Mouse (Mus musculus): ENCODE measurements around the gene Zranb1. TPM values are rescaled to one million over a fixed set of nuclear protein-coding genes. Genes with fewer than 3 reads are reported as not detected.

Zranb1 gene
- polyA plus RNA-seq, 1 experiment, result not detected

- TF ChIP-seq CTCF (IDR thresholded peaks at IDR 0.05; ENCODE audit: insufficient read depth, low read depth, low read length), result no peak
- TF ChIP-seq POLR2A (IDR thresholded peaks at IDR 0.05; ENCODE audit: insufficient read depth, low read depth, low read length), result no peak
- H3K27ac ChIP-seq (ENCODE audit: insufficient read depth, low read depth, low read length), result no peak overlapping the region
- H3K4me1 ChIP-seq (ENCODE audit: control insufficient read depth, insufficient read depth, low read length), result no peaks in the 10 kb centered on the region
- H3K4me3 ChIP-seq (ENCODE audit: insufficient read depth, low read depth, low read length), result no peak overlapping the region
- 86% methylated on average over 2 of the region's 2 CpGs for WGBS
Observed at GRCm38 (mm10) chr7:132939118-132939517, 8.2 kb downstream of the Zranb1 start.

- Histone ChIP-seq H3K4me3 (ENCODE audit: insufficient read depth, low read depth, low read length) (no peak overlapping the region), H3K4me1 (ENCODE audit: control insufficient read depth, insufficient read depth, low read length) (no peaks in the 10 kb centered on the region), H3K27ac (ENCODE audit: insufficient read depth, low read depth, low read length) (no peak overlapping the region)
- 49% methylated on average over 2 of the region's 2 CpGs for WGBS
- TF ChIP-seq POLR2A (IDR thresholded peaks at IDR 0.05; ENCODE audit: insufficient read depth, low read depth, low read length) (no peak), CTCF (IDR thresholded peaks at IDR 0.05; ENCODE audit: insufficient read depth, low read depth, low read length) (no peak)
Observed at GRCm38 (mm10) chr7:132940569-132940968, 9.6 kb downstream of the Zranb1 start.

GRCm38 (mm10) chr7:132949968-132950367 lies 19.0 kb downstream of the Zranb1 start:
- Histone ChIP-seq H3K4me1 (ENCODE audit: control insufficient read depth, insufficient read depth, low read length) (peaks cover 3% of the 10 kb centered on the region), H3K4me3 (ENCODE audit: insufficient read depth, low read depth, low read length) (no peak overlapping the region), H3K27ac (ENCODE audit: insufficient read depth, low read depth, low read length) (no peak overlapping the region)
- no peak for TF ChIP-seq CTCF (IDR thresholded peaks at IDR 0.05; ENCODE audit: insufficient read depth, low read depth, low read length)
- TF ChIP-seq POLR2A (IDR thresholded peaks at IDR 0.05; ENCODE audit: insufficient read depth, low read depth, low read length), result no peak
- WGBS, result 72% methylated on average over 4 of the region's 4 CpGs

- Histone ChIP-seq H3K4me1 (ENCODE audit: control insufficient read depth, insufficient read depth, low read length) (peaks cover 3% of the 10 kb centered on the region), H3K4me3 (ENCODE audit: insufficient read depth, low read depth, low read length) (no peak overlapping the region), H3K27ac (ENCODE audit: insufficient read depth, low read depth, low read length) (no peak overlapping the region)
- TF ChIP-seq CTCF (IDR thresholded peaks at IDR 0.05; ENCODE audit: insufficient read depth, low read depth, low read length) (no peak), POLR2A (IDR thresholded peaks at IDR 0.05; ENCODE audit: insufficient read depth, low read depth, low read length) (no peak)
- 78% methylated on average over 3 of the region's 3 CpGs for WGBS
Observed at GRCm38 (mm10) chr7:132950613-132951012, 19.7 kb downstream of the Zranb1 start.

GRCm38 (mm10) chr7:132964395-132964794 lies 33.5 kb downstream of the Zranb1 start:
- no peak for TF ChIP-seq CTCF (IDR thresholded peaks at IDR 0.05; ENCODE audit: insufficient read depth, low read depth, low read length)
- no peak for TF ChIP-seq POLR2A (IDR thresholded peaks at IDR 0.05; ENCODE audit: insufficient read depth, low read depth, low read length)
- 65% methylated on average over 3 of the region's 3 CpGs for WGBS

GRCm38 (mm10) chr7:132965707-132966106 lies 34.8 kb downstream of the Zranb1 start:
- Histone ChIP-seq H3K4me3 (ENCODE audit: insufficient read depth, low read depth, low read length) (no peak overlapping the region), H3K27ac (ENCODE audit: insufficient read depth, low read depth, low read length) (no peak overlapping the region), H3K4me1 (ENCODE audit: control insufficient read depth, insufficient read depth, low read length) (no peaks in the 10 kb centered on the region)
- 83% methylated on average over 2 of the region's 2 CpGs for WGBS
- no peak for TF ChIP-seq POLR2A (IDR thresholded peaks at IDR 0.05; ENCODE audit: insufficient read depth, low read depth, low read length)
- no peak for TF ChIP-seq CTCF (IDR thresholded peaks at IDR 0.05; ENCODE audit: insufficient read depth, low read depth, low read length)

More at GRCm38 (mm10) chr7:132964395-132964794, 33.5 kb downstream of the Zranb1 start:
- Histone ChIP-seq H3K4me3 (ENCODE audit: insufficient read depth, low read depth, low read length) (no peak overlapping the region), H3K27ac (ENCODE audit: insufficient read depth, low read depth, low read length) (no peak overlapping the region), H3K4me1 (ENCODE audit: control insufficient read depth, insufficient read depth, low read length) (no peaks in the 10 kb centered on the region)

- Histone ChIP-seq H3K4me3 (ENCODE audit: insufficient read depth, low read depth, low read length) (no peak overlapping the region), H3K27ac (ENCODE audit: insufficient read depth, low read depth, low read length) (no peak overlapping the region), H3K4me1 (ENCODE audit: control insufficient read depth, insufficient read depth, low read length) (no peaks in the 10 kb centered on the region)
- TF ChIP-seq CTCF (IDR thresholded peaks at IDR 0.05; ENCODE audit: insufficient read depth, low read depth, low read length), result no peak
- no peak for TF ChIP-seq POLR2A (IDR thresholded peaks at IDR 0.05; ENCODE audit: insufficient read depth, low read depth, low read length)
- 98% methylated on average over 2 of the region's 2 CpGs for whole genome bisulfite sequencing
Observed at GRCm38 (mm10) chr7:132972079-132972478, 41.1 kb downstream of the Zranb1 start.

GRCm38 (mm10) chr7:132976079-132976478 lies 45.1 kb downstream of the Zranb1 start:
- no peak for TF ChIP-seq POLR2A (IDR thresholded peaks at IDR 0.05; ENCODE audit: insufficient read depth, low read depth, low read length)
- H3K27ac ChIP-seq (ENCODE audit: insufficient read depth, low read depth, low read length), result no peak overlapping the region
- H3K4me1 ChIP-seq (ENCODE audit: control insufficient read depth, insufficient read depth, low read length), result no peaks in the 10 kb centered on the region
- no peak overlapping the region for H3K4me3 ChIP-seq (ENCODE audit: insufficient read depth, low read depth, low read length)
- 48% methylated on average over 2 of the region's 2 CpGs for WGBS

GRCm38 (mm10) chr7:132977981-132978380 lies 47.0 kb downstream of the Zranb1 start:
- WGBS, result 94% methylated on average over 2 of the region's 2 CpGs

GRCm38 (mm10) chr7:132982639-132983038 lies 51.7 kb downstream of the Zranb1 start:
- Histone ChIP-seq H3K4me3 (ENCODE audit: insufficient read depth, low read depth, low read length) (no peak overlapping the region), H3K27ac (ENCODE audit: insufficient read depth, low read depth, low read length) (no peak overlapping the region), H3K4me1 (ENCODE audit: control insufficient read depth, insufficient read depth, low read length) (no peaks in the 10 kb centered on the region; the same call in 1 of the 2 replicates)
- TF ChIP-seq CTCF (IDR thresholded peaks at IDR 0.05; ENCODE audit: insufficient read depth, low read depth, low read length), result no peak
- TF ChIP-seq POLR2A (IDR thresholded peaks at IDR 0.05; ENCODE audit: insufficient read depth, low read depth, low read length), result no peak
- 25% methylated on average over 3 of the region's 3 CpGs for WGBS

More at GRCm38 (mm10) chr7:132977981-132978380, 47.0 kb downstream of the Zranb1 start:
- H3K4me1 ChIP-seq (ENCODE audit: control insufficient read depth, insufficient read depth, low read length), result no peaks in the 10 kb centered on the region; the same call in 1 of the 2 replicates
- TF ChIP-seq POLR2A (IDR thresholded peaks at IDR 0.05; ENCODE audit: insufficient read depth, low read depth, low read length) (no peak), CTCF (IDR thresholded peaks at IDR 0.05; ENCODE audit: insufficient read depth, low read depth, low read length) (no peak)
- H3K4me3 ChIP-seq (ENCODE audit: insufficient read depth, low read depth, low read length), result no peak overlapping the region
- H3K27ac ChIP-seq (ENCODE audit: insufficient read depth, low read depth, low read length), result no peak overlapping the region

All from olfactory bulb, adult 2 months (tissue).